Mouse (Mus musculus) layer of hippocampus, postnatal 14 days (tissue): ENCODE measurements around the gene Haus7. TPM values are rescaled to one million over a fixed set of nuclear protein-coding genes. Genes with fewer than 3 reads are reported as not detected.

Experiments used
- DNase-seq, 2 experiments: peaks; one replicate each; pipeline ENCODE4 v3.0.0; 2021 to 2022; ENCODE audit warnings: low spot score in 2 of 2, mixed read lengths in 1 of 2
- long read RNA-seq, 2 experiments: library from polyadenylated mRNA; stranded (forward); transcript quantifications; one replicate each; pipeline ENCODE4 v2.0.0; 2021
- total RNA-seq, 2 experiments: library from RNA; stranded (reverse); gene quantifications; 2 replicates each; pipeline ENCODE4 v1.2.3; 2021

Haus7 gene
- total RNA-seq, result 10 to 100 TPM; 10.5 to 11.3 TPM
- long read RNA-seq, experiment 1, partial matches to known transcripts, result 0 of 9 reads
- long read RNA-seq, experiment 1, other reads (novel, unspliced or antisense), result 2 of 9 reads
- long read RNA-seq, experiment 2, transcript Haus7-201 (10 exons, 1,380 nt), result major isoform, 9 of 13 reads
- long read RNA-seq, experiment 2, partial matches to known transcripts, result 0 of 13 reads
- long read RNA-seq, experiment 2, other reads (novel, unspliced or antisense), result 0 of 13 reads

DNA sequence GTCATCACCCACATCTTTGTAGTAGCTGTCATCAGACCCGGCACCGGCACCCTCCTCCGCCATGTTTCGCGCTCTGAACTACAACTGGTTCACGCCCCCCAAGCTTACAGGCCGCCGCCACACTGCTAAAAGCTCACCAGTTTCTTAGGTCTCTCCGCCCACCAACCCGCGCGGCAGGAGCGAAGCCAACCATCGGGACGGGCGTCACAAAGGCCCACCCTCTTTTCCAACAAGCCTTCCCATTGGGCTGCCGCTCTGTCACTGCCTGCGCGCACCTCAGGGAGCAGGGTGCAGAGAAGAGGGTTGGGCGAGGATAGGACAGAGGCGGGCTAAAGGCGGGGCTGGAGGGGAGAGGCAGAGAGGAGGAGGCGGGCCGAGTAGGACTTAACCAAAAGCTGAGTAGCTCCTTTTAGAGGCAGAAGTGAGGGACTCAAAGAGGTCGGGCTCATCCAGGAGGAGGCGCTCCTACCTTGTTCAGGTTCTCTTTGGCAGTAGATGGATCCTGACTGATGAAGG lies at the start of gene Haus7:
TSS of gene Haus7 (minus strand) at position 168 of the 516 bp plus-strand sequence.
- peak; percentile 83 to 93 for DNase-seq

DNA sequence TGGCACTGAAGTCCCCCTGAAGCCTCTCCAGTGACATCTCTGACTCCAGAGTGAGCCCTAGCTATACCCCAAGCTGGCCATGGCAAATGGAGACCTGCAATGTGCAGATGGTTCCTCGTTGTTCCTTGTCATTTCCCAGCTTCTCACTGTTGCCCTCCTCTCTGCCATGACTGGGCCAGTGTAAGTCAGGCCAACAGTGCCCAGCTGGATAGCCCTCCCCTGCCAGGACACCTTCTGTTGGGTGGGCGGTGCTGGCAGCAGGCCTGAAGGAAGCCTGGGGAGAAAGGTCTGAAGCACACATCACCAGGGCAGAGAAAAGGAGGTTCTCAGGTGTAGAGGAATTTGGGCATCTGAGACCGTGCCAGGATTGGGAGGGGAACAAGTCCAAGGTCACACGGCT lies 47.7 kb upstream of the Haus7 start:
- DNase-seq, result no peak

DNA sequence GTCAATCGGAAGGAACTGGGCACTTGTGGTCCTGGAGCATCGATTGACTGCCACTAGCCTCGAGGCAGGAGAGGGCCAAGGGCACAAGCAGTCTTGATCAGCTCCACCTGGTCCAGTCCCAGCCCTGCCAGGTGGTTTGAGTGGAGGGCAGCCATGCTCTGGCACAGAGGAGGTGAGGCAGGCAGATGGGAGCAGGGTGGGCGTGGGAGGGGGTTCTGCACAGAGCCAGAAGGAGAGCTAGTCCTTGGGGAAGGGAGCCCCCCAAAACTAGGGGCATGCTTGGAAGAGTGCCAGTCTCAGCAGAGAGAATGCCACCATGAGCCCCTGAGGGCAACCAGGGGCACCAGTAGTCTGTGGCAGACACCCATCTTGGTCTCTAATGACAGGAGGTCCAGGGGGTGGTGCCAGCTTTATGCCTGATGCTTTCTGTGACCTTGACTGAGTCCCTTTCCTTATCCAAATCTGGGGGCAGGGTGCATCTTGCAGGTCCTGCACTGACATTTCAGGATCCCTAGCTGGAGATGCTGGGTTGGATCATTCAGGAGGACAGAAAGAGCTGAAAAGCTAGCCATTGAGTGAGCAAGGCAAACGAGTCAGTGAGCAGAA lies 46.4 kb upstream of the Haus7 start:
- DNase-seq, result no peak

DNA sequence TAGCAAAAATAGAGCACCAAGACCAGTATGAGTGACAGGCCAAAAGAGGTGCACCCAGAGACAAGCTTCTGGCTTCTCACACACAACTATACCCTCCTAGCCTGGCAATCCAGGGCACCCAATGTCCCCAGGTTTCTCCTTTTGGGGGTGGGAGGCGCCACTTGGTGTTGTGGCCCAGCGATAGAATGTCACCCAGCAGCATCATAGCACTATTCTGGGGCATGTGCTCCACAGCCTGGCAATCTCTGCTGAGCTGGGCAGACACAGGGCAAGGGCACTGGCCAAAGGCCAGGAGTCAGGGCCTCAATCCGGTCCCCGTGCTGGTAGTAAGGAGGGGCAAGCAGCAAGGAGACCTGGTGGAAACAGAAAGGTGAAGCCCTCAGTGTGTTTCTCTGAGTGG lies 37.9 kb upstream of the Haus7 start:
- no peak for DNase-seq

DNA sequence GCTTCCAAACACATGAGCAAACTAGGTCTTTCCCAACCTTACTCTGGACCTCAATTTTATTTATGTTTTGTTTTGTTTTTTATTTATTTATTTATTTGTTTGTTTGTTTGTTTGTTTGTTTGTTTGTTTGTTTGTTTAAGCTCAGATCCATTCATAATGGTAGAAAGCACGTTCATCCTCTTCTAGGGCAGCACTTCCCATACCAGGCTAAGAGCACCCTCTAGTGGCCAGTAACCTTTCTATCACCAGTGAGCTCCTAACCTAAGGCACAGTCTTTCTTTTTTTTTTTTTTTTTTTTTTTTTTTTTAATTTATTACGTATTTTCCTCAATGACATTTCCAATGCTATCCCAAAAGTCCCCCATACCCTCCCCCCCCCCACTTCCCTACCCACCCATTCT lies 34.7 kb upstream of the Haus7 start:
- DNase-seq, result peak in 1 of 2 experiments; percentile 79

DNA sequence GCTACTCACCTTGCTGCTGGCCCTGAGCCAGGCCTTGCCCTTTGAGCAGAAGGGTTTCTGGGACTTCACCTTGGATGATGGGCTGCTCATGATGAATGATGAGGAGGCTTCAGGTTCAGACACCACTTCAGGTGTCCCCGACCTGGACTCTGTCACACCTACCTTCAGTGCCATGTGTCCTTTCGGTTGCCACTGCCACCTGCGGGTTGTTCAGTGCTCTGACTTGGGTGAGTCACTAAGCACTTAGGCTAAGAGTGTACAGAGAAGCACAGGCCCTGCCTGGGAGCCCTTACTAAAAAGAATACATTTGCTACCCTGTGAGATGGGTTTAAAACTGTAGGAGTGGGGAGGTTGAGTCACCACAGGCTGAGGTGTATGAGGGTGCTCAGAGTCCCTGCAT lies 32.0 kb upstream of the Haus7 start:
- DNase-seq, result no peak

DNA sequence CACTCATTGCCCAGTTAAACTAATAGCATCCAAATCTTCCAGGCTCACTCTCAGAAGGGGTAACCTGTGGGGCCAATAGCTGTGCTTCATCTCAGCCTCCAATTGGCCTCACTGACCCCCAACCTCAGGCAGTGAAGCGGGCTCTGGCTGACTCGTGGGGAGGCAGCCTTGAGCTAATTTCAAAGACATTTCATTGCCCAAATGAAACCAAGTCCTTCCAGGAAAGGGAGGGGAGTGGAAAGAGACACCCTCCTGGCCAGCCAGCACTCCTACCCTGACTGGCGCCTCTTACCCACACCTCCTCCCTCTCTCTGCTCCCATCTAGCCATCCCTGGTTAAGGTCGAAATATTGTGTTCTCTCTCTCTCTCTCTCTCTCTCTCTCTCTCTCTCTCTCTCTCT lies 31.3 kb upstream of the Haus7 start:
- no peak for DNase-seq

DNA sequence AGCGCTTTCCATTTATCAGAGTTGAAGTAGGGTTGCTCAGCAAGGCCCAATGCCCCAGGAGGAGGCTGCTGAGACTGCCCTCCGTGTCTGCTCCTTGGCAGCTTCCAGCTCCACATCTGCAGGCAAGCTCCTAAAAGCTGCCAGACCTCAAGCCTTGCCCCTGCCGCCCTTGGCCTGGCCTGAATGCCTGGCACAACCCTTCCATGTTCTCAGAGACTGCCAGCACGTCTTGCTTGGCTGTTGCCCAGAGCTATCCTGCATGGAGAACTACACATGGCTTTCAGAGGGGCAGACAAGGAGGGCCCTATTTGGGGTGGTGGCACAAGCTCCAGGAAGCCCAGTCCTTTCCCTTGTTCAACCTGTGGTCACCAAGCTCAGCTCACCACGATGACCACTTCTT lies 28.1 kb upstream of the Haus7 start:
- DNase-seq, result peak in 1 of 2 experiments; percentile 38

DNA sequence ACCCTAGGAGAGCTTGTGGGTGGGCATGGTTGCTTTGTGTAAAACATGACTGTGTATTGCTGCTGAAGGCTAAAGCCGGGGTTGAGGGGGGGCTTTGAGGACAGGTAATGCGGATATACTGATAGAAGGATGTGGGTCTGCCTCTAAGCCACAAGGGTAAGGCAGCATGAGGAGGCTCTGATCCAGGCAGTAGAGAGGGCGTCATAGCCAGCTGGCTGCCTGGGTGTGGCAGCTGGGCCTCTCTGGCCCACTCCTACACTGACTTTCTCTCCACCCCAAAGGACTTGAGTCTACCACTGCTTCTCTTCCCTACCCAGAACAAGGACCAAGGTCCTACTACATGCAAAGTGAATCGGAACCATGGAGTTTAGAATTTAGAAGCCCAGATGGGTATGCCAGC lies 26.0 kb upstream of the Haus7 start:
- DNase-seq, result no peak

DNA sequence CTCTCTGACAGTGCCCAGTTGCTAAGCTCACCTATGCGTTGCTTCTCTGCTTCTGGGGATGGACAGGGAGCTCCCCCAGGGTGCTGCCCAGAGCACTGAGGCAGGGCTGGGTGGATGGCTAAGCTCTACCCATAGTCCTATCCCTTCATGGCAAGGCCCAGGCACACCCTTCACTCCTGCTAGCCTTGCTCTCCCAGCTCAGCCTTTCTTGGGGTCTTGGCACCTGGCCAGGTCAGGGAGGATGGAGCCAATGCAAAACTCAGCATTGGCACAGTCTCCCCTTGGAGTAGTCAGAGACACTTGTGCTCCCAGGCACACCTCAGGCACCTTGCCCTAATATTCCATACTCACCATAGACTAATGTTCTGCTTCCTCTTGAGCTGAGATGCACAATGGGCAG lies 25.2 kb upstream of the Haus7 start:
- DNase-seq, result no peak

DNA sequence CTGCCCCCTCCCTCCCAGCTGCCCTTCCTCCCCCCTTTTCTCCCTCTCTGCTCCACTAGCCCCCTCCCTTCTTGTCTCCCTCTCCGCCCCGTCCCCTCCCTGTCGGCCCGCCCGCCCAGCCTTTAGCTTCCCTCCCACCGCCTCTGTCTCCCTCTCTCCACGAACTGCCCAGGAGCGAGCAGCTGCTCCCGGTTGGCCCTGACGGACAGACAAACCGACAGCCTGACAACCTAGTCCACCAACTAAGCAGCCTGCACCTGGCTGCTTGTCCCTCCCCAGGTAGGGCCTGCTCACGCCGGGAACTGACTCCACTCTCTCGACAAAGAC lies 24.6 kb upstream of the Haus7 start, which contains the start of gene Bgn:
TSS of gene Bgn (plus strand) at position 119 of the 327 bp plus-strand sequence.
- no peak for DNase-seq

DNA sequence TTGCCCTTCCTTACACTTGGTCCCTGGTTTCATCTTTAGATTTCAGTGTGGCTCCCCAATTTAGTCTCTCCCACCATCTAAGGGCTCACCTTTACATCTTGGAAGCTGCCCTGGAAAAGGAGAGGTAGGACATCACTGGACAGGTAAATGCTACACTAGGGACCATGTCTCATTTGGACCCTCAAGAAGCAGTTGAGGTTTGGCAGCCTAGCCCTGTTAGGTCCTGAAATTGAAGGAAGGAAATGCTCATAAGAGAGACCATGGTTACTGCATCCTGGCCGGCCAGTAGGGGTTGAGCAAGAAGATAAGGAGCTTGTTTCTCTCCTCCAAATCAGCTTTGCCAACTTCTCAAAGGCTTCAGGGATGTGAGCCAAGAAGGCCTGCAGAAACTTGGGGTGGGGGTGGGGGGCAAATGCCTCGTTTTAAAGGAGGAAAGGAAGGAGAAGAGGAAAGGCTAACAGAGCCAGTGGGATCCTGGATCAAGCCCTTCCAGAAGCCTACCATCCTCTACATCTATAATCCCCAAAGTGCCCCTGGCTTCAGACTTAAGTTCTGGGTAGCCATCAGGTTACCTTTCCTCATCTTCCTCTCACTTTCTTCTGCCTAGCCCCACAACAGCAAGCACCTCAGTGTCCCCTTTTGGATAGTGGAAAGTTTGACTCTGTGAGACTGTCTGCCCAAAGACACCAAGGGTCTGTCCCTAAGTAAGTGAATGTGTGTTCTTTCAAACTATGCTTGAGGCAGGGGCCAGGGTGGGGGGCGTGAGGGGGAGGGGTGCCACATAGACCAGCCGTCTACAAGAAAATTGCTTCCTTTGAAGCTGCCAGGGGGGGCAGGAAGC lies 24.0 kb upstream of the Haus7 start:
- DNase-seq, result no peak

DNA sequence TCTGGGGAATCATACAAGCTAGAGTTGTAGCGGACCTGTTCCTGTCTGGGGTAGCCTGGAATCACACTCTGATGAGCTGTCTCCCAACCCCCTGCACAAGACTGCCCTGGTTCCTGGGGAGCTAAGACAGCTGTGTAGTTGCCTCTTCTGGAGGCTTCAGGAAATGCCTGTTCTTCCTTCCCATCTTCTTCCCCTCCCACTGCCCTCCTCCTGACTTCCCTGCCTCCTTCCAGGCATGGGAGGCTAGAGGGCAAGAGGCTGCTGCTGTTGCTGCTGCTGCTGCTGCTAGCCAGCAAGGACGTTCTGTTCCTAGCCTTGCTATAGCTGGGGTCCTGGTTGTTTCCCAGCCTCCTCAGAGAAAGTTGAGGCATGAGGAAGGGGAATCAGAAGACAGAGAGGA lies 21.5 kb upstream of the Haus7 start:
- DNase-seq, result no peak

DNA sequence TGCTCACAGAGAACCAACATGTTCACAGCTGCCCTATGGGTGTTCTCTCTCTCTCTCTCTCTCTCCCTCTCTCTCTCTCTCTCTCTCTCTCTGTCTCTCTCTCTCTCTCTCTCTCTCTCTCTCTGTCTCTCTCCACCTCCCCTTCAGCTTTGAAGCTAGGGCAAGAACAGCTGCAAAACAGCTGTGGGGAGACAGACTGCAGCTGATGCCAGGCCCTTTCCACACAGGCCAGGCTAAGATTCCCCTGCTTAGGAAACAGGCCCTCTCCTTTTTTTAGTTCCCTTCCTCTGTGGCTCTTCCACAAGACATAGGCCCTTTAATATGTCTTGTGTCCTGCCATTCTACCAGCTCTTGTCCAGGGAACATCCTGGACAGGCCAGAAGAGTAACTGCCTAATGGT lies 20.8 kb upstream of the Haus7 start:
- DNase-seq, result no peak

DNA sequence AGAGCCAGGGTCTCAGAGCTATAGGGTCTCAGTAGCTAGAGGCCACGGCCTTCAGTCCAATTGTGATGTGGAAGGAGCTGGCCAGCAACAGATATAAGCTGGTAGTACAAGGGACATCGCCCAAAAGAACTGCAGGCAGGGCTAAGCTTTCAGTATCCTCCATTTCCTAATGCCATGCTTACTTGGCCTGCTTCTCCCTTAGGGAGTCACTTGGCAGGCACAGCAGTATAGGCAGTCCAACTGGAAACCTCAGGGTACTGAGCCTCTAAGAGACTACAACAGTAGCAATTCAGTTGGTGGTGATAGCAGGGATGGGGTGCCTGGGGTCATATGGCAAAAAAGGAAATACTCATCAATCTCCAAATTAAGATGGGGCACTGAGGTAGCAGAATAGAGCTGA lies 18.7 kb upstream of the Haus7 start:
- no peak for DNase-seq

DNA sequence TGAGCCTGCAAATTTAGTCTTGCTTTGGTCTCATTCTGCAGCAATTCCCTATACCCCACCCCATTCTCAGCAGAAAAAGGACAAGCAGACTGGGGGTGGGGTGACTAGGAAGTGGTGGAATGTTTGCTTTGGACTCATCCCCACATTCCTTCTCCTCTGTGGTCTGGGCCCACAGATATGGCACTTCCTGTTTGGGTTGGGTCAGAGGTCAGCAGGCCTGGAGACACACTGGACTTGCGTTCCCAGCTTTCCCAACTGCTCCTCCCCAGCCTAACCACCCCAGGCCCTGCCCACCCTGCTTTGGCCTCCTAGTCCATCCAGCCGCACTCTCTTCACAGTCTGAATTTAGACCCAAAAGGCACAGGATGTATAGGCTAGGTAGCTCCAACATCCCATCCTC lies 17.8 kb upstream of the Haus7 start:
- DNase-seq, result no peak

DNA sequence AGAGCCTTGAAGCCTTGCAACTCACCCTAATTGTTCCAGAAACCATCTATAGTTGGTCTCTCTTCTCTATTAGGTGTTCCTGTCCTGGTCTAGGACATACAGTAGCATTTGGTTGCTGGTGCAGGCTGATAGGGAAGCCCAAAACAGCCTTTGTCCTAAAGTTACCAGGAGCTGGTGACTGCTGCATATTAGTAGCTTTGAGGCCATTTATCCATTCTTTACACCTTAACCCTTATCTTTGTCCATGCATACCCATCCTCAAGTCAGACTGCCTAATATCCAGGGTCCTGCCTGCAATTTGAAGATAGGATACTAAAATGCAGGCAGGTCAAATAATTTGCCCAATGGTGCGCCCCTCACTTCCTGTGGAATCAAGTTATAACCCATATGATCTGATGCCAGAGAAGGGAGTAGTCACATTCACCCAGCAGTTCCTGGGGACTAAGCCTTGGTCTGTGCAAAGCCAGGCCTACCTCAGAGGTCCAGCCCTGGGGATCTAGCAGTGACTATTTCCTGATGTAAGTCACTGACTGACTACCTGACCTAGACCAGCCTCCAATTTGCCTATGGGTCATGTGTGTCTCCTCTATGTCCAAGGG lies 16.9 kb upstream of the Haus7 start:
- DNase-seq, result no peak

DNA sequence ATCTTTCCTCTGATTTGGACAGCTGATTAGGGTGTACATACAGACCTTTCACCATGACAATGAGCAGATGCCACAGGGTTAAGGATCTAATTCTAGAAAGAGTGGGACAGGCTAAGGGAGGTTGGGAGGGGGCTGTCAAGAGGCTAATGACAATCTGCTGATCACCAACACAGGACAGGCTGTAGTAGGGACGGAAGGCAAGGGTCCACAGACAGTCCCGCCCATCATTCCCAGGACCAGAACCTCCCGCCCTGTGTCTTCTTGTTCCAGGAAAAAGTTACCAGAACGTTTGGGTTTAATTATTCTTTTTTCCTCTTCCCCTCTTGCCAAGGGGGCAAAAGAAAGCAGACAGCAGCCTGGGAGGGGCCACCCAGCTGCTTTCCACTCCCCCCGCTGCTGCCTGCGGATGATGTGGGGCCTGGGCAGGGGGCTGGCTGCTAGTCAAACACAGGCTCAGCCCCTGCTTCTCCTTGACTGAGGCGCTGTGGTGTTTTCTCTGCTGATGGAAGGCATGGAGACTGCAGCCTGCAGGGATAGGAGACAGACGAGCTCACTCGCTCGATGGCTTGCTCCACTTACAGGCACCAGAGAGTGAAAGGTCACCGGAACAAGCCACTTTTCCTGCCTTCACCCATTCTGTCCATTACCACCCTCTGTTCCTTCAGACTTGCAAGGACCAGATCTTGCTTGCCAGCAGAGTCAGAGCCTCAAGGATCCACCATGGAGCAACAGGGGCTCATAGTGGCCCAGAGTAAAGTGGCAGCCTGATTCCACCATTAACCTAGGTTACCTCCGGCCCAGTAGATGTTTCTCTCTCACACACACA lies 15.7 kb upstream of the Haus7 start:
- DNase-seq, result no peak

DNA sequence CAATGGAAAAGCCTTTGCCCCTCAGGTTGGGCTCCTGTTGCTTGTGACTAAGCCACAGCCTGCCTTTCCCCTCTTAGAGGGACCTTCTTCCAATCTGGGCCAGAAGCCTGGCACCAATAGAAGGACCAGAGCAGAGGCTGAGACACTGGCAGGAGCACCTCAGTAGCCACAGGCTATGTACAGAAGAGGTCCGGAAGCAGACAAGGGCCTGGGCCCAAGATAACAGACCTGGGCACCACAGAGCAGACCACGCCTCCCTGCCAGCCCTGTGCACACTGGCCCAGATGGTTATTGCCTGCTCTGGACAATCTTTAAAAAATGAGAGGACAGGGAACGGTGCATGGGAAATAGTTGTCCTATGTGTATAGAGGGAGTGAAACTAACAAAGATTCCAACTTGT lies 12.9 kb upstream of the Haus7 start:
- no peak for DNase-seq

DNA sequence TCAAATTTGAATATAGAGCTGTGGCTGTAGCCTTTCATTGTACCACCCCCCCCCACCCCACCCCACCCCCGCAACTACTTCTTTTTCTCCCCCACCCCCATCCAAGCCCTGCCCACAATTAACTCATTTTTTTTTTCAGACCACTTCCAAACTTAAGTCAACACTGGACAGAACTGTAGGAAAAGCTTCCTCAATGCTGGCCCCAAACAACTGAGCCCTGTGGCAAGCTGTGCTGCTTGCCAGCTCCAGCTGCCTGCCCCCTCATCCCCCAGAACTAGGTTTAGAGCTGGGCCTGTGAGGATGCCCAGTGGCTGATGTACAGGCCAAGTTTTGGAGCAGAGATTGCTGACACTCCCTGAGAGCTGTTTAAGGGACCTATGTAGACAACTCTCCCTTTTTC lies 9.9 kb upstream of the Haus7 start:
- no peak for DNase-seq

DNA sequence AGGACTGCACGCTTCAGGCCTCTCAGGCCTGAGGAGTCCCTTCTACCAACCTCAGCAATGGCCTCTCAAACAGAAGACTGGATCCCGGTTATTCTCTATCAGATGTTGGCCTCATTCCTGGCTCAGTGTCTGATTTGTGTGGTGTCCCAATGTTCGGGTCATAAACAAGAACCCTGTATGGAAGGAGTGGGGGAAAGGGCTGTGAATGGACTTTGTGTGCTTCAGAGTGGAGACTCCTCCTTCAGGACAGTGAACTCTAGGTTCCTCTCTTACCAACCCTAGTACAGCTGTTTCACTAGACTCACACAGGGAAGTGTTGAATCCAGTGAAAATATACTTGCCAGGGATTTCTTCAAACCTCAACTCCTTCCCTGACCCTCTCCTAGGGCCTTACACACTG lies 9.5 kb upstream of the Haus7 start:
- no peak for DNase-seq
